Mouse (Mus musculus) right cerebral cortex, postnatal 4 days (tissue): ENCODE results near the gene Ceacam9.
A peak's percentile ranks its signal among the peaks of the same experiment; 100 is the strongest.

Source experiments
- DNase-seq: peaks from one replicate; pipeline ENCODE4 v3.0.0-alpha.2; 2022

Ceacam9 gene

GRCm38 (mm10) chr7:16745373-16745772 is 23.6 kb downstream of the Ceacam9 start:
- DNase-seq = no peak

- DNase-seq = peak; percentile 56
Observed at GRCm38 (mm10) chr7:16746093-16746492, 24.4 kb downstream of the Ceacam9 start.

GRCm38 (mm10) chr7:16747656-16748055 is 25.9 kb downstream of the Ceacam9 start:
- DNase-seq = no peak

- DNase-seq = no peak
Observed at GRCm38 (mm10) chr7:16752016-16752415, 30.3 kb downstream of the Ceacam9 start.

- DNase-seq = no peak
Observed at GRCm38 (mm10) chr7:16755362-16756017, 33.8 kb downstream of the Ceacam9 start.

- DNase-seq = no peak
Observed at GRCm38 (mm10) chr7:16758872-16759574, 37.3 kb downstream of the Ceacam9 start.

- DNase-seq = no peak
Observed at GRCm38 (mm10) chr7:16760292-16760691, 38.6 kb downstream of the Ceacam9 start.

- DNase-seq = no peak
Observed at GRCm38 (mm10) chr7:16761005-16761481, 39.3 kb downstream of the Ceacam9 start.

- DNase-seq = no peak
Observed at GRCm38 (mm10) chr7:16761630-16762029, 39.9 kb downstream of the Ceacam9 start.

GRCm38 (mm10) chr7:16763463-16764218 is 41.9 kb downstream of the Ceacam9 start:
- no peak for DNase-seq

GRCm38 (mm10) chr7:16766443-16766842 is 44.7 kb downstream of the Ceacam9 start:
- no peak for DNase-seq
